Mouse (Mus musculus) brown adipose tissue, adult 24 weeks (tissue): ENCODE measurements at regions not wholly inside any gene's neighbourhood (a gene's known extent, or its start where the extent isn't known, plus 50 kb on each side); places are given as distances from the start of the nearest gene placed in this dataset.

Experiments used
- H3K27ac ChIP-seq: fragments of 200-500 bp; replicated peaks from 2 replicates; pipeline ENCODE4 v1.5.1; 2012; ENCODE audit warnings: low read depth, mild to moderate bottlenecking, low read length
- H3K4me1 ChIP-seq: fragments of 200-500 bp; 2 replicates; pipeline ENCODE4 v1.6.1; 2012; ENCODE audit warnings: low read length, mixed read lengths; ENCODE audit not compliant: control insufficient read depth, insufficient read depth, insufficient read length
- H3K4me3 ChIP-seq: fragments of 200-500 bp; 2 replicates; pipeline ENCODE4 v1.5.1; 2012; ENCODE audit warnings: low read depth, mild to moderate bottlenecking, low read length, moderate library complexity; ENCODE audit not compliant: insufficient read depth

DNA sequence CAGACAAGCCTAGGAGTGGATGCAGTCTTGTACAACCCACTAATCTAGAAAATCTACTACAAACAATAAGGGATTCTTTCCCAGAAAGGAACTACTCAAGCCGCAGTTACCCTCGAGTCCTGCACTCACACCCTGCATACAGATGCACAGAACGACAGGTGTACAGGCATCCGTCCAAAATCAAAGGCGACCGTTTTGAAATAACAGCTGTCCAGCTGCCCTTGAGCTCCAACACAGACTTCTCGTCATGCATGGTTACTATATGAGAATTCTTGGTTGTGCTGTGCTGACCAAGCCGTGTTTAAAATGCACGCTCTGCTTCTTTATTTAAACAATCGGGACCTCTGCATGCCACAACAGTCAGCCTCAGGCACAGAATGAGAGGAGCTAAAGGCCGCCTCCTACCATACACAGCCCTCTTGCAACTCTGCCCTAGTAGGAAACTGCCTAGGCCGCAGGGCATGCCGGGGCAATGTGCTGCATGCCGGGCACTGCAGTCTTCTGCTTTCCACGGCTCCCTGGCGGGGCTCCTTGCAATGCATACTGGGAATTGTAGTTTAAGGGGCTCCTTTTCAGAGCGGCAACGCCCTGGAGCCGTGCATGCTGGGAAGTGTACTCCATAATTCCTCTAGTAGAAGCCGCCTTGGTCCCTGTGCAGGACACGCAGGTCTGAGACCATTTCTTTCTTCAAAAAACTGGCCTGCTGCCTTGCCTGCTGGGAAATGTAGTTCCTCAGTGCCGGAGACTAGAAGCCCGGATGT, 237.4 kb upstream of the Myt1l start:
- Histone ChIP-seq H3K4me3 (peak overlapping the region; percentile 59), H3K4me1 (no peaks in the 10 kb centered on the region; the same call in 1 of the 2 replicates), H3K27ac (peak overlapping the region; percentile 56)

- no peak overlapping the region for H3K4me3 ChIP-seq
- no peaks in the 10 kb centered on the region for H3K4me1 ChIP-seq
- H3K27ac ChIP-seq: no peak overlapping the region
Measured at GRCm38 (mm10) chr12:29297984-29298383, 230.2 kb upstream of the Myt1l start.

DNA sequence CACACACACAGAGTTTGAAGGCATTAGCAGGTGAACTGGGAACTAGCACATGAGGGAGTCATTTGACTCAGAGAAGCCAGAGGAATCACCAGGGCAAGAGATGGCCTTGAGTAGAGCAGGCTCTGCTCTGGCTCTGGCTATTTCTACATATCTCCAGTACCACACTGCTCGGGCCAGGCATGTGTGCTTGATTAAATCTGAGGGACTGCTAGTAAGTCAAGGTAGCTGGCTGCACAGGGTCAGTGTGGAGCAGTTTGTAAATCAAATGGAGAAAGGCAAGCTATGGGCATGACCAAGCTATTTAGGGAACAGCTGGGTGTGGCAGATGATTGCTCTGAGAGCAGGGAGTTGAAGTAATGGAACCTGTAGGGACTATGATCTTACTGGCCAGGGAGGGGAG, 212.5 kb upstream of the Myt1l start:
- no peaks in the 10 kb centered on the region for H3K4me1 ChIP-seq
- no peak overlapping the region for H3K27ac ChIP-seq

GRCm38 (mm10) chr12:29321468-29321867, 206.7 kb upstream of the Myt1l start:
- Histone ChIP-seq H3K4me3 (no peak overlapping the region), H3K4me1 (no peaks in the 10 kb centered on the region), H3K27ac (no peak overlapping the region)

More for the DNA sequence above, 212.5 kb upstream of the Myt1l start:
- no peak overlapping the region for H3K4me3 ChIP-seq

GRCm38 (mm10) chr12:29323534-29323933, 204.7 kb upstream of the Myt1l start:
- no peak overlapping the region for H3K27ac ChIP-seq
- no peaks in the 10 kb centered on the region for H3K4me1 ChIP-seq
- no peak overlapping the region for H3K4me3 ChIP-seq

GRCm38 (mm10) chr12:29335839-29336469, 192.2 kb upstream of the Myt1l start:
- H3K4me3 ChIP-seq: no peak overlapping the region
- H3K4me1 ChIP-seq: no peaks in the 10 kb centered on the region
- H3K27ac ChIP-seq: no peak overlapping the region

GRCm38 (mm10) chr12:29337336-29337735, 190.8 kb upstream of the Myt1l start:
- Histone ChIP-seq H3K27ac (no peak overlapping the region), H3K4me3 (no peak overlapping the region), H3K4me1 (no peaks in the 10 kb centered on the region)

DNA sequence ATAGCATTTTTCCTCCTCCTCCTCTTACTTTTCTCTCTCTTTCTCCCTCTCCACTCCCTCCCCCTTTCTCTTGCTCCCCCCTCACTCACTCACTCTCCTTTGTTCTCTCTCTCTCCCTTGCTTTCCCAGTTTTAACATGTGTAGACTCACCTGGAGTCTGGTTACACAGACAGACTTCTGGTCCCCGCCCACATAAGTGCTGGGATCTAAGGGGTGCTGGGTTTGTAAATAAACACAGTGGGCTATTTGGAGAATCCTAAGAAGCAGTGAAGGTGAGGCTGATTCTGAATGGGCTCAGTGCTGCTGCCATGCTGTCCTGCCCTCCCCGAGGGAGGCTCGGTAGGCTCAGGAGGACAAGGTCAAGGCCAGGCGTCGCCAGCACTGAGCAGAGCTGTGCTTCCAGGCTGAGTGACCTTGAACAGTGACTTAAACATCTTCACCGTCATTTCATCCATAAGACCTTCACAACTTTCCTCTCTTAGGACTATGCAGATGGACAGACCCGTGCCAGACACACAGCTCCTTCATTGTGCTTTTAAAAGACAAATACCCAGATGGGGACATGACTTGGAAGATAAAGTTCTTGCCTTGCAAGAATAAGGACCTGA, 186.7 kb upstream of the Myt1l start:
- Histone ChIP-seq H3K4me3 (no peak overlapping the region), H3K27ac (no peak overlapping the region), H3K4me1 (no peaks in the 10 kb centered on the region)

DNA sequence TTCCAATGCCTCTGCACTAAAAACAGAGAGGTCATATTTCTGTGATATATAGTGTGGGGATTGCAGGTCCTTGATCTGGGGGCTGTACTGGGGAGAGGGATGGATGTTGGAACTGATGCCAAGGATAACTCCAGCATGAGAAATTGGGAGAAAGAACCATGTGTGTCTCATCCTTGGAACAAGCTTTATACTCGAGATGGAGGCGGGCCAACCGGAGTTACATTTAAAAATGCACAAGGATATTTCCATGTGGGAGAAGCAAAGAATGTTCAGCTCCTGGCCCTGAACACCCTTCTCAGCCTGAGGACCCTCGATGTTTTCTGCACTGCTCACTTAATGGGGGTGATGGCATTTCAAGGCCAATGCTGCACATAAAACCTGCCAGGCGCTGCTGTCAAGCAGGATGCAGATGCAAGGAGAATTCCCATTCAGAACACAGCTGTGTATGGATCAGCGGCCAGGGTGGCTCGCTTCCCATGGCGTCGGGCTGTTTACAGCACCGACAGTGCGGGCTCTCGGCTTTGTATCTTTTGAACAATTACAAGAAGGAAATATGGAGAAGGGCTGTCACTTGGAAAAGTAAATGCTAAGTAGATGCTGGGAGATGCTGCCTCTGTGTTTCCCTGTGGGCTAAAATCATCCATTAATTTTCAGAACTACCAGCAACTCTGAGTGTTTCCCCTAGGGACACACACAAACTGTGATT, 184.9 kb upstream of the Myt1l start:
- Histone ChIP-seq H3K4me1 (no peaks in the 10 kb centered on the region), H3K4me3 (no peak overlapping the region), H3K27ac (no peak overlapping the region)

DNA sequence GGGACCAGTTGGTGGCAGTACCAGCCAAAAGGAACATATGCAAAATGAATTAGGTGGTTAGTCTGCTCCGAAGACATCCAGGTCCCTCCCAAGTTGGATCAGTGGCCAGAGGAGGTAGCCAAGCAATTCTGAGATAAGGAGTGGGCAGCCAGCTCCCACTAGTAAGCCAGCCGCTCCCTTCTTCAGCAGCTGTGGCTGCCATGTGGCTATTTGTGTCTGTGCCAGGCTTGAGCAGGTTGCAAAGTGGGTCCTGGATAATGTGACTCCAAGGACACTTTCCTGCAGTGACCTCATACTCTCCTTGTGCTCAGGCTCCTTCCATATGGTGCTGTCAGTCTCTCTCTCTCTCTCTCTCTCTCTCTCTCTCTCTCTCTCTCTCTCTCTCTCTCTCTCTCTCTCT, 179.5 kb upstream of the Myt1l start:
- H3K4me3 ChIP-seq: no peak overlapping the region
- H3K27ac ChIP-seq: no peak overlapping the region
- no peaks in the 10 kb centered on the region for H3K4me1 ChIP-seq

GRCm38 (mm10) chr12:29349146-29349850, 178.9 kb upstream of the Myt1l start:
- Histone ChIP-seq H3K4me1 (no peaks in the 10 kb centered on the region), H3K27ac (no peak overlapping the region), H3K4me3 (no peak overlapping the region)

DNA sequence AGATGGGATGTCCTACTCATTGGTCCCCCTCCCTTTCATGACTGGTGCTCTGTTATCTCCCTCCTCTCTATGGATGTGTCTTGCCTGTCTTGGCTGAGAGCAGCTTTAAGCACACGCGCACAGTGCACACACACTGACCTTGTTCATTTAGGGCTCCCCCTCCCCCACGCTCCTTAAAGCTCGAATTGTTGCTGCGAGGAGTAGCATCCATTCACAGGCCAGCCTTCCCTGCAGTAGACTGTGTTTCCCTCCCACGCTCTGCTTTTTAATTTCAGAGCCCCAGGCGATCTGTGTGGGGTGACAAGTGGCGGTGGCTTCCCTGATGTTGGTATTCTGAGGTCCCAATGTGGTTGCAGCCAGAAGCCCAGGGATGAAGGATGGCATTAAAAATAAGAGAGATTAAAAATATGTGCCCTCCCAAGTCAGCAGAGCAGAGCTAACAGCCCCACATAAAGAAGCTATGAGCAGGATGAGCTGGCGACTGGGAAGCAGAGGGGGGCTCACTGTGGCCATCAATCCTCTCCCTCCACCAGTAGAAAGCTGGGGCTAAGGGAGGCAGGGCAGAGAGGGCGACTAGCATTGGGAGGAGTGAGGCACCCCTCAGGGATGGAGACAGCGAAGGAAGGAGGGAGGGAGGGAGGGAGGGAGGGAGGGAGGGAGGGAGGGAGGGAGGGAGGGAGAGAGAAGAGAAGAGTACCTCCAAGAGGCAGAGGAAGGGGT, 174.2 kb upstream of the Myt1l start:
- no peak overlapping the region for H3K4me3 ChIP-seq
- no peak overlapping the region for H3K27ac ChIP-seq
- no peaks in the 10 kb centered on the region for H3K4me1 ChIP-seq

- Histone ChIP-seq H3K27ac (no peak overlapping the region), H3K4me1 (no peaks in the 10 kb centered on the region), H3K4me3 (no peak overlapping the region)
Measured at GRCm38 (mm10) chr12:29354816-29355215, 173.4 kb upstream of the Myt1l start.

GRCm38 (mm10) chr12:29356681-29357397, 171.3 kb upstream of the Myt1l start:
- H3K27ac ChIP-seq: no peak overlapping the region
- no peaks in the 10 kb centered on the region for H3K4me1 ChIP-seq

More at GRCm38 (mm10) chr12:29356681-29357397, 171.3 kb upstream of the Myt1l start:
- no peak overlapping the region for H3K4me3 ChIP-seq
